Mouse (Mus musculus) colon, adult 2 months (tissue): ENCODE measurements around the gene Slc25a30. TPM values are rescaled to one million over a fixed set of nuclear protein-coding genes. Genes with fewer than 3 reads are reported as not detected.

Experiments used
- polyA plus RNA-seq: library from polyadenylated mRNA; depleted of rRNA; stranded (reverse); fragments of >200 nt; gene quantifications from 2 replicates; pipeline ENCODE4 v1.2.3, GENCODE M21; 2012; rRNA removed

Slc25a30 gene
- 1.9 and 3.1 TPM in 2 replicates for polyA plus RNA-seq

DNA sequence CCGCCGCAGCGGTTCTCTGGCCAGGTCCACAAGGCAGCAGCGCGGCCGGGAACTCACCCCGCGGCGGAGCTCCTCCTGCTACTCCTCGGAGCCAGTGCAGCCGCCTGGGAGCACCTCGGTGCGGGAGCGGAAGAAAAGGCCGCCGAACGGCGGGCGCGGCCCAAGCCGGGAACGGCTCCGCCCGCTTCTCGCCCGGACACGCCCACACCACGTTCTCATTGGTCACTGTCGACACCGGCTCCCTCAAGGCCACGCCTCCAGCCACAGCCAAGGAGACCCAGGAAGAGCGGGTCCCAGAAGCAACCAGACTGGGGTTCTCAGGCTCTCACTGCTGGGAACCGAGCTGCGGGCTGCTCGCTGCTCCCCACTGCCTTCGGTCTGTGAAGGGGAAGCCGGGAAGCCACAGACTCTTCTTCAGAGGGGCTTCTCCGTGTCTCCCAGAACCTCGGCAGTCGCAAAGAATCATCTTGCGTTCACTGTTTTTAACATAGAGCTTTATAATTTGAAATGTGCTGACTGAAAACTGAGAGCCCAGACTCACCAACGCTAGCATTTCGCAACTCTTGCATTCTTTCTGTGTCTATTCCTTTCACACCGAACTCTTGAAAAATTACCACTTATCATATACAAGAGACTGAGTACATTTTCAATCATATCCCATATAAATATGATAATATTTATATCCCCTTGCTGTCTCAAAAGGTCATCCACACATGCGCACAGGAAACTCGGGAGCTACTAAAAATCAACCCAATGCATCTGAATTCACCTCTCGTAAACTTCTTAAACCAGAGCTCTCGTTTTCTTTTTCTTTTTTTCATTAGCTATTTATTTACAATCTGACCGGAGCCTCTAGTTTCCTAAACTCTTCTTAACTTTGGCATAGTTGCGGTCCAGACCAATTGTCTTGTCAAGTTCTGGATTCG lies at the start of gene Slc25a30:
Slc25a30 (minus strand) TSS at position 170 of the 926 bp plus-strand sequence.

GRCm38 (mm10) chr14:75753991-75754817 lies 32.6 kb downstream of the Slc25a30 start, which contains the start of gene Cog3:
Cog3 (minus strand) TSS chr14:75754517.

Other genes starting within 250 kb of the Slc25a30 start
- gene Spert, start 193.9 kb downstream of the Slc25a30 start, polyA plus RNA-seq: not detected in 2 replicates
- not detected in 2 replicates for gene Erich6b, start 144.8 kb downstream of the Slc25a30 start, polyA plus RNA-seq
- 11.0 and 11.5 TPM in 2 replicates for gene Cog3, start 32.5 kb downstream of the Slc25a30 start, polyA plus RNA-seq
- 2,772 and 2,860 TPM in 2 replicates for gene Tpt1, start 58.1 kb upstream of the Slc25a30 start, polyA plus RNA-seq
- gene Kctd4, start 168.0 kb upstream of the Slc25a30 start, polyA plus RNA-seq: not detected in 2 replicates
- 1.7 and 2.1 TPM in 2 replicates for gene Gtf2f2, start 223.8 kb upstream of the Slc25a30 start, polyA plus RNA-seq